Mouse (Mus musculus) myocyte (in vitro differentiated cells): ENCODE data around the gene Pappa2.

Experiments used
- CEBPB ChIP-seq: IDR thresholded peaks from 2 replicates; pipeline ENCODE4 v1.6.1; 2011; ENCODE audit warnings: mild to moderate bottlenecking, moderate library complexity; ENCODE audit not compliant: poor library complexity, insufficient read depth, severe bottlenecking
- E2F4 ChIP-seq: IDR thresholded peaks from one replicate; pipeline ENCODE4 v1.6.1; 2011; ENCODE audit warnings: mild to moderate bottlenecking, control low read depth, moderate library complexity; ENCODE audit not compliant: insufficient read depth
- MAX ChIP-seq: IDR thresholded peaks from one replicate; pipeline ENCODE4 v1.6.1; 2011; ENCODE audit warnings: low read depth, mild to moderate bottlenecking, control low read depth
- MYOG ChIP-seq, 3 experiments: IDR thresholded peaks; one replicate each; pipeline ENCODE4 v1.6.1; 2011; ENCODE audit warnings: control low read depth in 2 of 3, low read depth in 2 of 3, mild to moderate bottlenecking in 2 of 3; ENCODE audit not compliant: insufficient read length in 2 of 3, control insufficient read depth in 1 of 3, insufficient read depth in 1 of 3
- POLR2A ChIP-seq: IDR thresholded peaks from one replicate; pipeline ENCODE4 v1.6.1; 2011; ENCODE audit warnings: low read depth, mild to moderate bottlenecking, control low read depth, moderate library complexity; ENCODE audit not compliant: insufficient read length
- TCF12 ChIP-seq: IDR thresholded peaks from one replicate; pipeline ENCODE4 v1.6.1; 2011; ENCODE audit warnings: mild to moderate bottlenecking, control low read depth; ENCODE audit not compliant: poor library complexity, insufficient read depth, severe bottlenecking
- USF1 ChIP-seq: IDR thresholded peaks from one replicate; pipeline ENCODE4 v1.6.1; 2011; ENCODE audit warnings: low read depth, mild to moderate bottlenecking, control low read depth, moderate library complexity

DNA sequence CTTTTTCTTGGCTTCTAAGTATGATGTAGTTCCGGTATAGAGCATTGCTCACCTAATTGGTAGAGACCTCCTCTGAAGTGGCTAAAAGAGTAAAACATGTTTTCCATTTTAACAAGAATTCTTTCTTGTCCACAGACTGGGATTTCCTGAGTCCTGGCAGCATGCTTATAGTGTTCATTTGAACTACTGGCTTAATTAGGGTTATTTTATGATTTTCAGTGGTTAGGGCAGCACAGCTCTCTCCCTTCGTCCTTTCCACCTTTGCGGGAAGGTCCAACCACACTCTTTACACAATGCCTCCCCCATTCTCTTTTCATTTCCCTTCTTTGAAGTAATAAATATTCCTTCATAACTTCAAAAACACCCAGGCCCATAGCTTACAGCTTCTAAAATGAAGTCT lies 163.8 kb downstream of the Pappa2 start:
- TF ChIP-seq MAX (no peak), POLR2A (no peak), USF1 (no peak), CEBPB (no peak), E2F4 (no peak), MYOG (IDR thresholded peaks at IDR 0.05; ENCODE audit: control insufficient read depth in 1 of 3, insufficient read depth in 1 of 3, insufficient read length in 2 of 3, low read depth in 2 of 3) (no peak), TCF12 (no peak)
